Mouse (Mus musculus): Measurements from ENCODE around the gene Gns.
"Not testable (repeated sequence)": the region's sequence is repeated elsewhere in the genome, so short reads cannot be mapped to it uniquely, and the experiment has no call there.

Gns gene

GRCm38 (mm10) chr10:121364801-121365564 is at the start of gene Gns:
TSS of gene Gns (plus strand) at chr10:121365090.
- DNase-seq (ENCODE audit: extremely low read depth, insufficient read length, low spot score), result peak; percentile 91

GRCm38 (mm10) chr10:121315321-121316283 is 49.3 kb upstream of the Gns start:
- DNase-seq (ENCODE audit: extremely low read depth, insufficient read length, low spot score), result no peak

- DNase-seq (ENCODE audit: extremely low read depth, insufficient read length, low spot score), result no peak
These were observed 48.5 kb upstream of the Gns start for GRCm38 (mm10) chr10:121316361-121316760.

GRCm38 (mm10) chr10:121318397-121318950 is 46.4 kb upstream of the Gns start:
- DNase-seq (ENCODE audit: extremely low read depth, insufficient read length, low spot score), result no peak

GRCm38 (mm10) chr10:121323493-121323892 is 41.4 kb upstream of the Gns start:
- no peak for DNase-seq (ENCODE audit: extremely low read depth, insufficient read length, low spot score)

GRCm38 (mm10) chr10:121326167-121326566 is 38.7 kb upstream of the Gns start:
- no peak for DNase-seq (ENCODE audit: extremely low read depth, insufficient read length, low spot score)

GRCm38 (mm10) chr10:121329586-121329985 is 35.3 kb upstream of the Gns start:
- no peak for DNase-seq (ENCODE audit: extremely low read depth, insufficient read length, low spot score)

- no peak for DNase-seq (ENCODE audit: extremely low read depth, insufficient read length, low spot score)
These were observed 34.0 kb upstream of the Gns start for GRCm38 (mm10) chr10:121330940-121331339.

GRCm38 (mm10) chr10:121334576-121334975 is 30.3 kb upstream of the Gns start:
- no peak for DNase-seq (ENCODE audit: extremely low read depth, insufficient read length, low spot score)

GRCm38 (mm10) chr10:121336536-121336935 is 28.4 kb upstream of the Gns start:
- DNase-seq (ENCODE audit: extremely low read depth, insufficient read length, low spot score), result not testable (repeated sequence)

- DNase-seq (ENCODE audit: extremely low read depth, insufficient read length, low spot score), result no peak
These were observed 23.9 kb upstream of the Gns start for GRCm38 (mm10) chr10:121340754-121341593.

GRCm38 (mm10) chr10:121342260-121342659 is 22.6 kb upstream of the Gns start:
- DNase-seq (ENCODE audit: extremely low read depth, insufficient read length, low spot score), result no peak

GRCm38 (mm10) chr10:121343867-121344266 is 21.0 kb upstream of the Gns start:
- no peak for DNase-seq (ENCODE audit: extremely low read depth, insufficient read length, low spot score)

- no peak for DNase-seq (ENCODE audit: extremely low read depth, insufficient read length, low spot score)
These were observed 15.6 kb upstream of the Gns start for GRCm38 (mm10) chr10:121349244-121349643.

- DNase-seq (ENCODE audit: extremely low read depth, insufficient read length, low spot score), result no peak
These were observed 14.4 kb upstream of the Gns start for GRCm38 (mm10) chr10:121350357-121351065.

- DNase-seq (ENCODE audit: extremely low read depth, insufficient read length, low spot score), result no peak
These were observed 13.8 kb upstream of the Gns start, which contains the start of gene Tbc1d30 for GRCm38 (mm10) chr10:121351066-121351581. TSS of gene Tbc1d30 (minus strand) at chr10:121351278.

- DNase-seq (ENCODE audit: extremely low read depth, insufficient read length, low spot score), result no peak
These were observed 13.1 kb upstream of the Gns start for GRCm38 (mm10) chr10:121351692-121352290.

- no peak for DNase-seq (ENCODE audit: extremely low read depth, insufficient read length, low spot score)
These were observed 4.5 kb upstream of the Gns start for GRCm38 (mm10) chr10:121360358-121360757.

GRCm38 (mm10) chr10:121363201-121363600 is 1.7 kb upstream of the Gns start:
- DNase-seq (ENCODE audit: extremely low read depth, insufficient read length, low spot score), result no peak

Data from 3134 (cell line).